Mouse (Mus musculus) ZHBTc4 (cell line): ENCODE measurements around the gene Adprhl2.

Experiments used
- DNase-seq: peaks from one replicate; pipeline ENCODE4 v3.0.0-alpha.2; 2011; ENCODE audit warnings: low read depth, low spot score

Gene Adprhl2

GRCm38 (mm10) chr4:126269292-126269691 is 52.2 kb downstream of the Adprhl2 start:
- no peak for DNase-seq
